Mouse (Mus musculus) frontal cortex, adult (tissue): Measurements from ENCODE around the gene Meltf.

Source experiments
- ATAC-seq: cut with Nextera tagmentation; 2 replicates; pipeline ENCODE4 v1.9.2; 2017; ENCODE audit warnings: mild to moderate bottlenecking, moderate library complexity, mixed read lengths; ENCODE audit not compliant: low TSS enrichment

Meltf gene

DNA sequence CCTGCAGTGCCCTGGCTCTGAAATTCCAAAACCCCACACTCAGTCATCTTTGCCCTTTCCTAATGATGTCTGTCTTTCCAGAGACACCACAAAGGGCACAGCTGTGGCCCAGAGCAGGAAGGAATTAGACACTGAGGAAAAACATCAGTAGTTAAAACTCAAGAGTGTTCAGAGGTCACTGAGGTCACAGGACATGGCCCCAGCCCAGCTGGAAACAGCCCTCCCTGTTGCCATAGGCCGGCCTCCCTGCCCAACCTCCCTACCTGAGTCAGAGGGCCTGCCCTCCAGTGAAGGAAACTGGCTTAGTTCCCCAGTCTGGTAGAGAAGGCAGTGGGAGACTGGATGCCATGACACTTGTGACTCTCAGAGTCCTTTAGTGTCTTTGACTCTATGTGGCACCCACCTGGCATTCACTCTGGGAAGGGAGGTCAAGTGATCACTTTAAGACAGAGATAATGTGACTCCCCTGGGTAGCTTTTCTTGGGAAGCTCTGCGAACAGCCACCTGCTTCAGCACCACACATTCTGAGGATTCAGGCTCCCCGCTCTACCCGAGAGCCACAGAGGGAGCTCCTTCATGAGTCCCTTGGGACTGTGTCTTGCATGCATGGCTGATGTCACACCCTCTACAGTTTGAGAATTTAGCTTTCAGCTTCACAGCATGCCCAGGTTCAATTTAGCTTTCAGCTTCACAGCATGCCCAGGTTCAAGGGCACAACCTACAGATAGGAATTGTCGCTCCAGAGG, 15.0 kb downstream of the Meltf start:
- ATAC-seq, result no peak

GRCm38 (mm10) chr16:31896971-31897774, 18.6 kb downstream of the Meltf start:
- peak; percentile 50 for ATAC-seq

DNA sequence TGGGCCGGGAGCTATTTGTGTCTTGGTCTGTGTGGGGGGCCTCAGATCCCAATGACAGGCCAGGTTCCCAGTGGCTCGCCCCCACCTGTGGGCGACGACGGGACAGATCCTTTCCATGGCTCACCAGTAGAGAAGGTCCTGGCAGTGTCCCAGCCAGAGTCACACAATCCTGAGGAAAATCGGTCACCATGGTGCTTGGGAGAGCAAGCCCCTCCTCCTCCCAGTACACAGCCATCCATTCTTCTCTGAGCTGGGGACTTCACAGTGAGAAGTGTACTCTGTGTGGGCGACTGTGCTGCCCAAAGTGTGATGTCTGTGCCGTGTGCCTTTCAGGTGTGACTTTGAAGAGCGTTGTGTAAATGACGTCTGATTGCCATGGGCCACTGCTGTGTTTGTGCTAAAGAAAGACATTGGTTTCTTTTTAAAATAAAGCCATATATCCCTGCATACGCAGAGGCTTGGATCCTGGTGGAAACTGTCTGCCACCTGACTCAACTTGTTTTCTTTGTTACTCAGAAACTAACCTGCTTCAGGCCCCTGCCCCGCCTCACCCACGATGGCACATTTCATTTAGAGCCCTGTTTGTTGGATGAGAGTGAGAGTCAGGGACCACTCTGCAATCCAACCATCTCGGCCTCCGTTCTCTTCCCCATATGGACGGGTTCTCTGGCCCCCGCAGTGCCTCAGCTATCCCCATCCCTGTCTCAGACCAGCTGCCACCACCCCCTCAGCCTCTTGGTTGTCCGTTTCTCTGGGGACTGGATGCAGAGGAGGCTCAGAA, 20.1 kb downstream of the Meltf start:
- ATAC-seq, result peak; percentile 58

GRCm38 (mm10) chr16:31901886-31902285, 23.3 kb downstream of the Meltf start:
- ATAC-seq, result no peak

- peak; percentile 16; the same call in 1 of the 2 replicates for ATAC-seq
Measured at GRCm38 (mm10) chr16:31903239-31903638, 24.6 kb downstream of the Meltf start.

DNA sequence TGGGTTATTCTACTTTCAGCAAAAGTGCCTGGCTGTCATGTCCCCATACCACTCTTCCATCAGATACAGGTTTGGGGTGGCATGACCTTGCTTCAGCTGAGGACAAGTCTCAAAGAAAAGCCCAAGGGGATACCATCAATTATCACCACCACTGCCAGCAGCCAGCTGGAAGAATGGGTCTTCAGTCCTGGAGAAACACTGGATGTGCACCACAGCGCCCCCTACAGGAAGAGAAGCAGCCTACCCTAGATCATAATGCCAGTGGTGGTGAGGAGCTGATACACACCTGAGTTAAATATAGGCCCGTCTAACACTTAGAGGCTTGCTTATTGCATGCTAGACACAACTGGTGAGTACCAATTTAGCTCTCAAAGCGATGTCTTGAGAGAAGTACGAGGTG, 26.7 kb downstream of the Meltf start:
- no peak for ATAC-seq

GRCm38 (mm10) chr16:31905891-31906825, 27.5 kb downstream of the Meltf start:
- ATAC-seq, result peak; percentile 25; the same call in 1 of the 2 replicates

GRCm38 (mm10) chr16:31906896-31907295, 28.3 kb downstream of the Meltf start:
- no peak for ATAC-seq

- ATAC-seq, result peak; percentile 77
Measured at GRCm38 (mm10) chr16:31908959-31909358, 30.3 kb downstream of the Meltf start.

GRCm38 (mm10) chr16:31910281-31910847, 31.8 kb downstream of the Meltf start:
- no peak for ATAC-seq

- no peak for ATAC-seq
Measured at GRCm38 (mm10) chr16:31917776-31918175, 39.2 kb downstream of the Meltf start.

- ATAC-seq, result peak; percentile 92
Measured at GRCm38 (mm10) chr16:31918248-31918724, 39.7 kb downstream of the Meltf start.

GRCm38 (mm10) chr16:31924368-31924767, 45.8 kb downstream of the Meltf start:
- ATAC-seq, result no peak

- ATAC-seq, result no peak
Measured at GRCm38 (mm10) chr16:31926091-31926490, 47.5 kb downstream of the Meltf start.

- no peak for ATAC-seq
Measured at GRCm38 (mm10) chr16:31926547-31927182, 48.1 kb downstream of the Meltf start.

- no peak for ATAC-seq
Measured at GRCm38 (mm10) chr16:31927412-31927811, 48.8 kb downstream of the Meltf start.

GRCm38 (mm10) chr16:31931330-31931729, 52.7 kb downstream of the Meltf start:
- no peak for ATAC-seq

DNA sequence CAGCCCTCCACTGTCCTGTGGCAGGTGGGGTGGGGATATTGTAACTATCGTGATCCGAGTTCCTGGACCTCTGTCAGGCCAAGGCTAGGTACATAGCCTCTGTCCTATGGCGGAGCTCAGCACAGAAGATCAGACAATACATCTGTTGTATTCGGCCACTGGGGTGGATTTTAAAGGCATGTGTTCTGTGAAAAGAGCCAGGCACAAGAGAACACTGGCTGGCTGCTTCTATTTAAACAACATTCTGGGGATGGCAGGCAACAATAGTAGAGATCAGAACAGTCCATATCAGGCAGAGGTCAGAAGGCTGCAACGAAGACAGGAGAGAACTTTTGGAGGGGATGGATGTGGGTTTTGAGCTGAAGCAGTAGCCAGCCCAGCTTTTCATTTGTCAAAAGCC, 53.6 kb downstream of the Meltf start:
- ATAC-seq, result peak; percentile 7; the same call in 1 of the 2 replicates

- peak; percentile 68 for ATAC-seq
Measured at GRCm38 (mm10) chr16:31932840-31933697, 54.5 kb downstream of the Meltf start.
